Mouse (Mus musculus) lung, postnatal 25 days (tissue): ENCODE data around the gene Cd52.

Experiments
- DNase-seq: peaks from one replicate; pipeline ENCODE4 v3.0.0; 2022; ENCODE audit warnings: low spot score

Gene Cd52

DNA sequence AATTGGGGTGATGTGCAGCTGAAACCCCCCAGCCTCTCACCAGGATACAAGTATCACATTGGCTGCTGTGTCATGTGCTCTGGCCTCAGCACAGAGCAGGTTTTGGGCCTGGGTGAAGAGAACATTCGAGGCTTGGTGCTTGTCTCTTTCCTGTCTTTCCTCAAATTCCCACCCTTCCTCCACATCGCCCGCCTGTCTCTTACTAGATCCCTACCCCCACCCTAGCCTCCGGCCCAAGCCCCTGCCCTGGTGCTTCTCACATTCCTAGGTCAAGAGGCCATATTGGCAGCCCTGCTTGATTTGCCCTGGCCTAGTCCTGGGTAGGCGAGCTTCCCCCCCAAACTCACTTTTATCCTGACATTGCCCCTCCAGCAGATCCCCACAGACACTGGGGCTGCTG, 24.2 kb upstream of the Cd52 start:
- DNase-seq, result no peak

DNA sequence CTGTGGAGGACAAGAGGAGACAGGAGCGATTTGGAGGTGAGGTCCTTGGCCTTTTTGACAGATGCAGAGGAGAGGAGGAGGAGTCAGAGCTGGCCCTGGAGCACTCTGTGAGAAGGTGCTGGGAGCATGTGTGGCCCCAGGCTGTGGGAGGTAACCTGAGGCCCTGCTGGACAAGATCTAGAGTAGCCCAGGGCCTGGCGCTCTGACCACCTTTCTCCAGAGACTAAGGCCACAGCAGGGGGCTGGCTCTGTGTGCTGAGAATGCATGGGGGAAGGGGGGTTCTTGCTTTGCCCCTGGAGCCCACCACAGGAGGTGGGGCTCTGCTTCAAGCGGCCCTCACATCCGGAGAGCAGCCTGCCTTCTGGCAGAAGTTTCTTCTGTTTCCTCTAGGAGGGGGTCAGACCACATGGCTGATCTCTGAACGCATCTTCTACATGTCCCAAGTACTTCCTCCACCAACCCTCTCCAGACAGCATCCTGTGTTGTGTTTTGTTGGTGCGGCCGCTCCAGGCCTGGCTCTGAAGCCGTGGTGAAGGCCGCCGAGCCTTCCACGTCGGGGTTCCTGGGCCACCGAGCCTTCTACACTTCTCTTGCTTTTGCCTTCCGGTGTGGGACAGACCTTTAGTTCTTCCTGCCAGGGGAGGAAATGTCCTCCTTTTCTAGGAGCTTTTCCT, 23.4 kb upstream of the Cd52 start:
- no peak for DNase-seq

DNA sequence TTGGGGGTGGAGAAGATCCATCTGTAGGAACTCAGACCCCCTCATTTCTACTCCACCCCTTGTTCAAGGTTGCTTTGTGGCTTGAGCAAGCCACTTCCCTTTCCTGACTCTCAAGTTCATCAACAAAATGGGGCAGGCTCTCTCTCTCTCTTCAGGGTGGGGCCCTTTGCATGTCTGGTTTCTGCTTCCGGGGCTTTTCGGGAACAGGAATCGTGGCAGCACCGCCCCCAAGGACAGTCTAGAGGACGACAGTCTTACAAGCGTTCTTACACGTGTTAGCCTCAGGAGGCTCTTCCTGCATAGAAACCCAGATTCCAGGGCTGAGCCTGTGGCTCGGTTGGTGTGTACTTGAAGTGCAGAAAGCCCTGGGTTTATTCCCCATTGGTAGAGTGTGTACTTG, 22.1 kb upstream of the Cd52 start:
- DNase-seq, result peak; percentile 77

DNA sequence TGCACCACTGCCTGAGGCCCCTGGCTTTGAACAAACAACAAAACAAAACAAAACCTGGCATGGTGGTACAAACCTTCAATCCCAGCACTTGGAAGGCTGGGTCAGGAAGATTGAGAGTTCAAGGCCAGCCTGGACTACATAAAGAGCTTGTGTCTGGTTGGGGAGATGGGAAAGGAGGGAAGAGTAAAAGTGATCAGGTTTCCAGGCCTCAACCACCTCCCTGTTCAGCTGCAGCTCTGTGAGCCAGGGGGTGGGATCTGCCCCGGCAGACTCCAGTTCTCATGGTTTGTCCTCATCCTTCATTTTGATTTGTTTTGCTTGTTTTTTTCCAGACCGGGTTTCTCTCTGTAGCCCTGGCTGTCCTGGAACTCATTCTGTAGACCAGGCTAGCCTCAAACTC, 21.6 kb upstream of the Cd52 start:
- DNase-seq, result no peak

DNA sequence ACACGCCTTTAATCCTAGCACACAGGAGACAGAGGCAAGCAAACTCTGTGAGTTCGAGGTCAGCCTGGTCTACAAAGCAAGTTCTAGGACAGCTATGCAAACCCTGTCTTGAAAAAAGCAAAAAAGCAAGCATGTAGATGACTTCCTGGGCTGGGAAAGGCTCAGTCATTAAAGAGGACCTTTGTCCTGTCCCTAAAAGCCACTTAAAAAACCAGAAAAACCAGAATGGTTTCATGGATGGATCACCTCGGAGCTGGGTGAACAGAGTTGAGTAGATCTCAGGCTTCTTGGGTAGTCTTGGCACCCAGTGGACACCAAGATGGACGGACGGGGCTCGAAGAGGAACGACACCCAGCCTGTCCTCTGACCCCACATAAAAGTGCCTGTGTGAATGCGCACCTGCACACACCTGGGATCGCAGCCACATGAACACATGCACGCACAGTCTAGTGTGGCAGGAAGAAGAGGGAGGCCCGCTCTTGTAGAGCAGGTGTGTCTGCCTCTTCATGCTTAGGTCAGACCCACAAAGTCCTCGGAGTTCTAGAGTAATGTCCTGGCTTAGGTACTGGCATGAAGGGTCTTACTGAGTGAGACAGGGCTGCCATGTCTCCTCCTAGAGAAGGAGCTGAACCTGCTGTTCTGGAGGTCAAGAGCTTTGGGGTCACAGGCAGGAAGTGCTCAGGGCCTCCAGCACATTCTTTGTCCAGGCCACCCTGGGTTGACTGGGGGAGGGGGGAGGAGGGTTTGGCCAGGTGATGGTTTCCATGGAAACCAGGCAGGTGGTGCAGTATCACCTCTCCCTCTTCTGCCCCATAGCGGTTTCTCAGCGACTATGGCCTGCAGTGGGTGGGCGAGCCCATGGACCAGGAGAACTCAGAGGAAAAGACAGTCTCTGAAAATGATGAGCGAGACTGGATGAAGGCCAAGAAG, 20.6 kb upstream of the Cd52 start:
- DNase-seq, result no peak

DNA sequence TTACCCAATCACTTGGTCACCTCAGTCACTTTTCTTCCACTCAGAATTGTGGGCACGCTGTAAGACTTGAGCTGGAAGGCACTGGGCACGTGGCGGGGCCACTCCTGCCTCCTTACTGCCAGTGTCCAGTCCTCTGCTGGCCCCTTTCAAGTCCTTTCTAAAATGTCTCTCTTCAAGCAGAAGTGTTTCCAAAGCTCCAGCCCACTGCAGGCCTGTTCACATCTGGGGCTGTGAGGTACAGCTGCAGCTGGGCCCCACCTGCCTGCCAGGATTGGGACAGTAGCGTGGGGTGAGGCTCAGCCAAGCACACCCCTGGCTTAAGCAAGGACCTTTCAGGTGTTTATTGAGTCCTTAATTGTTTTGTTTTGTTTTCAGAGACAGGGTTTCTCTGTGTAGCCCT, 19.2 kb upstream of the Cd52 start:
- no peak for DNase-seq

DNA sequence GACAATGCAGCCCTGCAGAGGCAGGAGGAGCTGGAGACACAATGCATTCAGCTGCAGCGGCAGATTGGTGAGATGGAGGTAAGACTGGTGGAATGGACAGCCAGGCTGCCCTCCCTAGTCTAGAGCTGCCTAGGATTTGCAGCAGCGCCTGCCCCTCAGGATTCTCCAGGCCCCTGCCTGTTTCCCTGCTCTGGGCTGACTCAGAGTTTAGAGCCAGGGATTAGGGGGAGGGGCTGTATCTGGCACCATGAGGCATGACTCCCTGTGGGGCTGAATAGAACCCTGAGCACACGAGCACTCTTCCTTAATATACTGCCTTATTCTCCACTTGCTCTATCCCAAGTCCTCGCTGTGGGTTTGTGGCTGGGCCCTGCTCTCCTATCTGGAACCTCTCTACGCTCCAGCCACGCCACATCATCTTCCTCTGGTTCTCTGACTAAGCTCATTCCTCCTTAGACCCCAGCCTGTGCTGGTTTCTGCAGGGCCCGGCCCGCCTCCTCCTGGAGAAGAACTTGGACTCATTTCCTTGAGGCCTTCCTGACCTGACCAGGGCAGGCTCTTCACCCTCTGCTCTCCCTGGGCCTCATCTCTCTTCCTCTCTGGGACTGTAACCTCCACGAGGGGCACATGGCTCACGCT, 18.6 kb upstream of the Cd52 start:
- DNase-seq, result no peak

DNA sequence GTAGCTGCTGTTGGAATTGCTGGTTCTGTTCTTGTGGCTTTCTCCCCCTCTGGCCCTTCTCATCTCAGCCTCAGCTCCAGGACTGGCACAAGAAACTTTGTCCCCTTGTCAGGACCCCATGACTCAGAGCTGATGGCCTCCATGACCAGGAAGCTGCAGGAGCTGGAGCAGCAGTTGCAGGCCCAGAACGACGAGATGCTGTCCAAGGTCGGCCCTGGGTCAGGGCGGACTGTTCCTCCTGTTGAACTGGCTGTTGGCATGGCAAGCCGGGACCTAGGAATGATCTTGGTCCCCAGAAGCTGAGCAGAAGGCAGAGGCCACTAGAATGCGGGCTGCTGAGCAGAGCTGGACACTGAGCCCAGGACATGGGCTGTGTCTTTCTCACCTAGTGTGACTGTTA, 17.5 kb upstream of the Cd52 start:
- no peak for DNase-seq

DNA sequence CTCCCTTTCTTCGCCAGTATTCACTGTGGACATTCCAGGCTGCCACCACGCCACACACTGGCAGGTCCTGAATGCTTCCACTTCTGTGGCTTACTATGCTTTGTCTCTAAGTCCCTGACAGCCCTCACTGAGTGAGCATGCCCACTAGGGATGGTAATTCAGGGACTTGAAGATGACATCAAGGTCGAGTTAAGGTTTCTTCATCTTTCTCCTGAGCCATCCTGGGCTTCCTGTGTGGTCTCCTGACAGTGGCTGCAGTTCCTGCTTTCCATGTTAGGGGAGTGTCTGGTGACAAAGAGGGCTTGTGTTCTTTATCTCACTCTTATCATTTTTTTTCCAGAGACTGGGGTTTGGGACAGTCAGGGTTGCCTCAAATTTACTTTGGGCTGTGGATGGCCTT, 15.8 kb upstream of the Cd52 start:
- no peak for DNase-seq

DNA sequence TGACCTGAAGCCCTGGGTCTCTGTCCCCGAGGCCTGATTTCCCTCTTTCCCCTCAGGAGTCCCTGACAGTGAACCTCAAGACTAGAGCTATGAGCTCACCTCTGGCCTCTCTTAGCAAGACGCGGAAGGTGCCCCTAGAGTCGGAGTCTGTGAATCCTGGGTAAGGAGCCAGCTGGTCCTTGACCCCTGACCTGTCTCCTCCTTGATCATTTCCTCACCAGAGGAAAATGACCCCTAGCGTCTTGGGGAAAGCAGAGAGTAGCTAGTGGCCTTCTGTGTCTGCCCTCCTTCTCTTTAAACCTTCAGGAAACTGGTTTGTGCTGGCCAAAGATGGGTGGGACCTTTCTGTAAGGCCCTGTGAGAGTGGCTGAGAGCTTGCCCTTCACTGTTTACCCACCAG, 13.3 kb upstream of the Cd52 start:
- DNase-seq, result no peak

DNA sequence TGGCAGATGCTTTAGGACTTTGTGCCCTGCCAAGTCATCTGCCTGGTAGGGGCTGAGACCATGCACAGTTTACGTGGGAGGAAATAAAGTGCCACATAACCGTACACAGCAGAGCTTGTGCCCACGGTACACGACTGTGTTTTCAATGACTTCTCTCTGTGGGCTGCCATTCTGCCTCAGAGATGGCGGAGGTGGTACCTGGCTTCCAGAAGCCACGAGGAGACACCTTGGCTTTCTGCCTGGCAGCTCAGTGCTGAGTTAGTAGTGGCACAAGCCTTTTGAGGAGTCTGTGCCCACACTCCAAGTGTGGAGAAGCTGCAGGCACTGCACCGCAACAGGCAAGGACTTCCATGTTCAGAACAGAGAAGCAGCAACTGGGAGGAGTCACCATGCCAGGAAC, 12.8 kb upstream of the Cd52 start:
- DNase-seq, result no peak

DNA sequence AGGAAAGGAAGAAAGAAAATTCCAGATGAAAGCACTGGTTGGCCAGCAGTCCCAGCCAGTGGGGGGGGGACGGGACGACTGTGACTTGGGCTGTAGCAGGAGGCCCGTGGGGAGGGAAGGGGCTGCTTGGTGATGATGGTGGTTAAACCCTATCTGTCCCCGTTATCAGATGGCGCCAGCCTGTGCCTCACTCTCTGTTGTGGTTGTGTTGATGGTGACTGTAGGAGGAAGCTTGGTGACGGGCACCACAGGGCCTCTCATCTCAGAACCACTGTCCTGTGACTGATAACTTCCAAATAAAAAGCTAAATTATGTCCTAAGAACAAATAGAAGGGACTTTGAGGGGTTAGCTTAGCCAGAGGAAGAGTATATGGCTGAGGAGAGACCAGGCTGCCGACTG, 11.2 kb upstream of the Cd52 start:
- DNase-seq, result no peak

DNA sequence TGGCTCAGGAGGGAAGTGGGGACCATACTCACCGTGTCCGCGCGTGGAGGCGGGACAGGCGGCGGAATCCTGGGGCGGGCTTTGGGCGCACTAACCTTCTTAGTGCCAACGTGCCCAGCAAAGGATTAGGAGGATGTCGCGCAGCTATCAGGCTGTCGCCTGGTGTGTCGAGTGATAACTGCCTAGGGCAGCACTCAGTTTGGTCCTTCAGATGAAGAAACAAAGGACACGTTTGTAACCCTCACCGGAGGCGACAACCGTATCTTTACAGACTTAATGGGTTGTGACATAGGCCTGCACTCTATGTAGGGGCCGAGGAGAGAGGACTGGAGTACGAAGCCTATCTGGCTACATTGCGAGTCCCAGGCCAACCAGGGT, 7.8 kb upstream of the Cd52 start:
- no peak for DNase-seq

DNA sequence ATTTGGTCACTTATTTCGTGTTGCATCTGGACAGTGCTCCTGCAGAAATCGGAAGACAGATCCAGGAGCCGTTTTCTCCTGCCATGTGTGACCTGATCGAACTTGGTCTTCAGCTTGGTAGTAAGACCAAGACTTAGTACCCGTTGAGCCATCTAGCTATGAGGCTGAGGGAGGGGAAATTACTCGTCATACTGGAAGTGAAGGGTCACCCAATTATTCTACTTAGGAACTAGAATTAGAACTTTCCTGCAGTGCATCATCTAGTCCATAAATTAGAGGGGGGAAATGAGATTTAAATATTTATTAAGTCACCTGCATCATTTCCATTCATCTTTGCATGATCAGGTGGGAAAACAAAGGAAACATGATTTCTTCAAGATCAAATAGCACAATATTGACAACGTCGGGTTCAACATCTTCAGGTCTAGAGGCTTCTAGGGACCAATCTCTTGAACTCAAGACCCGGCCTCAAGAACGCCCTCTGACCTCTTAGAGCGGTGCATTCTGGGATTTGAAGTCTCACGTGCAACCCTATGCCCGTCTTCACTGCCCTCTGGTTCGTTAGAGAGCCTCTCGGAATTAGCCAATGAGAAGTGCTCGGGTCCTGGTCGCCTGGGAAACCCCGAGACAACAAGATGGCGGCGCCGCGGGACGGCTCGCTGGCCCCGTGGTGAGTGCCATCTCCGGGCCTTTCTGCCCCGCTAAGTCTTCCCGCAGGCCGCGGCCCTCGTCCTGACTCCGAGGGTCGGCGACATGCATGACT, 7.3 kb upstream of the Cd52 start, which contains the start of gene Ubxn11:
TSS of gene Ubxn11 (plus strand) at position 592 of the 763 bp plus-strand sequence.
- DNase-seq, result peak; percentile 92

DNA sequence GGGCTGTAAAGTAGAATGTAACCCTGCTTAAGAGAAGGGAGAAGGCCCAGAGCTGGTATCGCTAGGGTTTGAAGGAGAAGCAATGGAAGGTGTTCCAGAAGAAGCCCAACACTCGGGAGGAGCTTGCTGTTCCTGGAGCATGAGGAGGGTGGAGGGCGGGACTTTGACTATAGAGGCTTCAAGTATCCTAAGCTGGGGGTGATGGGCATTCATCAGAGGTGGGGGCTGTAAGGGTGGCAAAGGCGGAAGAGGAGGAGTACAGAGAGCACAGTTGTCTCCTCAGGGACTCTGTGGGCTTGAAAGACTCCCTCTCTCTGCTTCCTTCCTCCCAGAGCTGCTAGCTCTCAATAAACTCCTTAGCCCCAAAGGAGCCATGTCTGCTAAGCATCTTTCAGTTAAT, 5.4 kb upstream of the Cd52 start:
- DNase-seq, result no peak

DNA sequence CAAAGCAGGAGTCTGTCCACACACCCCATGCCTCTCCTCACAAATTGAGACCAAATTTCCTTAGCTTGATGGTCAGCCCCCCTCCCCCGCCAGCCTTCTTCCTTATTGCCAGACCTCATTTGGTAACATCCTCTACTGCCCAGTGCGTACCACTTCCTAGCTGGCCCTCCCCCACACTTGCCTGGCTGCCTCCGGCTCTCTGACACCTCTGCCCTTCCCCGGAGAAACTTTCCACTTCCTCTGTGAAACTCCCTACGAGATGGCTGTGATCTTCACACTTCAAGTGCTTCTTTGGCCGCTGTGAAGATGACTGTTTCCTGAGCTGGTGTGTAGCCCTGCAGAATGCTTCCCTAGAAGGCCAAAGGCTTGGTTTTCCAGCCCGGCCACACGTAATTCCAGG, 3.7 kb upstream of the Cd52 start:
- peak; percentile 79 for DNase-seq

DNA sequence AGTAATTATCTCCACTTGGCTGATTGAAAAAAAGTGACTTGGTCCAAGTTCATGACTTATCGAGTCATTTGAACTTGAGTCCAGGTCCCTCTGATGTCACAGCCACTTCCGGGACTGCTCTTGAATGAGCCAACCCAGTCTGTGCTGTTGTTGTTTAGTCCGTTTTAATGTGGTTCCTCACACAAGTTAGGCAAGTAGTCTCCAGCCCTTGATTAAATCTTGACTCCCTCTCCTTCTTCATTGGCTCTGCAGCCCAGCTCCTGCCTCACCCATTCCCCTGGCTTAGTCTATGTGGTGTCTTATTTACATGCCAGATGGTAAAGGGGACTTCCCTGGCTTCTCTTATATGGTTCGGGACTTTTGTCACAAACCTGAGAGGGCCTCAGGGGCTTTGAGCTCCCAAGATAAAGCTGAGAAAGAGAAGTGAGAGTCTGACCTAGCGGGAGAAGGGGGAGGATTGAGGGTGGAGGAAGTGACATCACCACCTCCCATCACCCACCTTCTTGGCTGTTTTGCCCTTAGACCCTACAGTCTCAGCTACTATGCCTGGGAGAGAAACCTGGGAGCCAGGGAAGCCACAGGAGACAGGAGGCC, 2.2 kb upstream of the Cd52 start:
- DNase-seq, result peak; percentile 57

DNA sequence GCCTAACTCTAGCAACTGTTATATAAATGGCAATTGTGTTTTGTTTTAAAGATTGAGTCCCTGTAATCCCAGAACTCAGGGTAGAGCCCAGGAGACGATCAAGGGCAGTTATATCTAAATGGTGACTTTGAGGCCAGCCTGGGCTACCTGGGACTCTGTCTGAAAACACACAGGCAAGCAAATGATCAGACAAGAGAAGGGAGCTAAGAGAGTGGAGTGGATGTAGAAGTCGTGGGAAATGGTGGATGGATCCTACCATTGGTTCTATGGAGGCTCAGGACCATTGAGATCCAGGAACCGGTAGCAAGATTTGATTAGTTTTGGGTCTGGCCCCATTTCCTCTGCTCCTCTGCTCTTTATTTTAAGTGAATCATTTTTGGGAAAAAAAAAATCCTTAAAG, 1.2 kb upstream of the Cd52 start:
- no peak for DNase-seq

DNA sequence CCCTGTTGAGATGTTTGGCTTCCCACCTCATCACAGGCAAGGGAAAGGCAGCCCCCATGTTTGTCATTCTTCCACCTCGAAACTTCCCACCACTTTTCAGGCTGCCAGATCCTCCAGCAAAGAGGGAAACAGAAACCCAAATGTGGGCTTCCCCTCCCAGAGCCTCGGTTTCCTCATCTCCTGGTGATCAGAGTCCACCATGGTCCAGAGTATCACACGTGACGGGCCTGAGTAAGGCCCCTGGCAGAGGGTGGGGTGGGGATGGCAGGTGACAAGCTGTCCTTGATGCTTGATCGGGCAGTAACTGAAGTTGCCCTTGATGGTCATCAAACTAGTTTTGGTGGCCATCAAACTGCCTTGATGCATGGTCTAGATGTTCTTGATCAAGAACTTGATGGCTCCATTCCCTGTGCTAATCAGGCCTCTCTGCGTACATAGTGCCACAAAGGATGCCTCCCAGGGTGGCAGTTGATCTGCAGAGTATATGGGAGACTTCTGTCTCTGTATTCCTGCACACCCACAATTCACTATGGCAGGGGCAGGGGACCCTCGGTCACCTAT, 798 bp downstream of the Cd52 start:
- no peak for DNase-seq

DNA sequence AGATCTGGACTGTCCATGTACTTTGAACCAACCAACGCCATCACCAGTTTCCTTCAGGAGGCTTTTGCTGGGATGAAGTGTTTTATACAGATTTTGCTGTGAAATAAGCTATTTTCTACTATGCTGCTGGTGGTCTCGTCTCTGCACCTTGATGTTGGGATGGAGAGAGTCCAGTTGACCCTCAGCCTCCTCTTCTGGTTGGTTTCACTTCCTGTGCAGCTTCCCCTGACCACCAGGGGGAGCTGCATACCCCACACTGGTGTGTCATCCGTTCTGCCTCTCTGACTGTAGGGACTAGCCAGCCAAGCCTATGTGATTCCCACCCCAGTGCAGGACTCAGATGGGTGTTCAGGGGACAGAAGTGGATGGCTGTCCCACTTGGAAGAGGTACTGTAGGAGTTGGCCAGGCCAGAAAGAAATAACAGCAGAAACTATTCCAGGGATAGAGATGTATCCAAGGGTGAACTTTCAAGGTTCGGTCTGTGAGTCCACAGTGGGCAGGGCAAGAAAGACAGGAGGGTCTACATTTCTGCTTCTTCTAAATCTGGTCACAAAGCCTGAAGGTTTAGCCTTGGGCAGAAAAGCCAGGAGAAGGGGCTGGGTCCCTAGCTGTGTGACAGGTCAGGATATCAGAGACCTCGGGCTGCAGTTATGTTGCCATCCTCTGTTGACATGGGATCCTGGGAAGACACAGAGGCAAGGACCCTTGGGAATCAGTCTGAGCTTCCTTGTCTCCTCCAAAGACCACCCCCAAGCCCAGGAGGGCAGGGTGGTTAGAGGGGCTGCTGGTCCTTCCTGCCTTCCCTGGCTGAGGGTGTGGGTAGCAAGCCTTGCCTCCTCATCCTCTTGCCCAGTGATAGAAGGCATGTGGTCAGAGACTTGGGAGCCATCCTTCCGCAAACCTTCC, 2.2 kb downstream of the Cd52 start:
- DNase-seq, result peak; percentile 66

DNA sequence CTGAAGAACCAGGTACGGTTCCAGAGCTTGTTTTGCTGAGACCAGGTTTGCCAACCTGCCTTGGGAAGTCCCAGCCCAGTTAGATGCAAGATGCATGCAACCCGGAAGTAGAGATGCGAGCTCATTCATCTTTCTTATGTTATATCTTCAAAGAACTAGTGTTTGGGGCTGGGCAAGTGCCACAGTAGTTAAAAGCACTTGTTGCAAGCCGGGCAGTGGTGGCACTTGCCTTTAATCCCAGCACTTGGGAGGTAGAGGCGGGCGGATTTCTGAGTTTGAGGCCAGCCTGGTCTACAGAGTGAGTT, 3.7 kb downstream of the Cd52 start:
- no peak for DNase-seq
